Mouse (Mus musculus) kidney, postnatal 14 days (tissue): ENCODE data around the gene Gm9918.

ENCODE experiments used
- DNase-seq: peaks from one replicate; pipeline ENCODE4 v3.0.0; 2022; ENCODE audit warnings: mixed read lengths

The Gm9918 gene

GRCm38 (mm10) chr15:102245891-102246741 lies 24.2 kb upstream of the Gm9918 start:
- peak; percentile 86 for DNase-seq

- DNase-seq = peak; percentile 99
Observed at GRCm38 (mm10) chr15:102246866-102247251, 23.5 kb upstream of the Gm9918 start.

DNA sequence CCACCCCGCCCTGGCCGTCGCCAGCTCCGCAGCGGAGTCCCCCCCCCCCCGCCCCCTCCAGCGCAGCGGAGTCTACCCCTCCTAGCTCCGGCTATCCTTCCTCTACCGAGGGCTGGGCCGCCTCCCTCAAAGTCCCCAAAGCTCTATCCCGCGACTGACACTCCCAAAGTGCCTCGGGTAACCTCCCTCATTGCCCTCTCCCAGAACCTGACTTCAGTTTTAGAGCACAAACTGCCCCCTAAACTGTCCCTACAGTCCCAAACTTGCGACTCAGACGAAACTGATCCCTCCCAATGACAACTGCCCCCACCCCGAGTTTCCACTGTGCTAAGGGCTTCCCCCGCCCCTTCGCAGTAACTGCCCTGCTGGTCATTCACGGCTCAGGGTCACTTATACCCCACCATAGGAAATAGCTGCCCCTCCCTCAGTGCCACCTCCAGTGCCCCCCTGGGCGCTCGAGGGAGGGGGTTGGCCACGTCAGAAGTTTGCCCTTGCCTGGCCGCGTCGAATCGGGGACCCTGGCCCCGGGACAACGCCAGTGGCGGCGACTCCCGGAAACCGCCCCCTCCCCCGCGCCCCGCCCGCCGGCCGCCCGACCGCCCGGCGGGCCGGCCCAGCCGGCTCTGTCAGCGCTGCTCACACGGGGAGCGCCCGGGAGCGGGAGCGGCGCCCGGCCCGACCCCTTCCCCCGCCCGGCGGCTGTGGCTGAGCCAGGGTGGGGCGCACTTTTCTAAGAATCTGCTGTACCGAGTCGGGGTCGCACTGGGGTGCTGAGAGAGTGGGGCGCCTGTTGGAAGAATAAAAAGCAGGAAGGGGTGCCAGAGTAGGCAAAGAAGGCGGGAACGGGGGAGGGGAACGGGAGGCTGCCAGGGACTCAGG lies 22.9 kb upstream of the Gm9918 start:
- DNase-seq = peak; percentile 89

GRCm38 (mm10) chr15:102248131-102248811 lies 22.1 kb upstream of the Gm9918 start:
- DNase-seq = no peak

- peak; percentile 50 for DNase-seq
Observed at GRCm38 (mm10) chr15:102248812-102249191, 21.6 kb upstream of the Gm9918 start.

GRCm38 (mm10) chr15:102249251-102249691 lies 21.1 kb upstream of the Gm9918 start:
- peak; percentile 68 for DNase-seq

DNA sequence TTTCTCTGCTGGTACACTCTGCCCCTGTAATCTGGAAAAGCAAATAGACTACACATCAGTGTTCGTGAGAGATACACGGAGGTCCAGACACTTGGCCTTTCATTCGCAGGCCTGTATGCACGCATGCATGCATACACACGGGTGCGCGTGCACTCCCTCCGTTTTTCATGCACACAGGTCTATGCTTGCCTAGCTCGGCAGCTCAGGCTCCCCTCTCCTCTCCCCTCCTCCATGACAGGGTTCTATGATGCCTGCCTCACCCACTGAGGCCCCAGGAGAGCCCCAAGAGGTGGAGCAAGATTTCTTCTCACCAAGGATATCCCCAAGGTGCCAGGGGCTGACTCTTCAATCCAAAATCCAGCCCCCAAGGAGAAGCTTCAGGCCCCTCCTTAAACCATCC lies 20.4 kb upstream of the Gm9918 start:
- no peak for DNase-seq

DNA sequence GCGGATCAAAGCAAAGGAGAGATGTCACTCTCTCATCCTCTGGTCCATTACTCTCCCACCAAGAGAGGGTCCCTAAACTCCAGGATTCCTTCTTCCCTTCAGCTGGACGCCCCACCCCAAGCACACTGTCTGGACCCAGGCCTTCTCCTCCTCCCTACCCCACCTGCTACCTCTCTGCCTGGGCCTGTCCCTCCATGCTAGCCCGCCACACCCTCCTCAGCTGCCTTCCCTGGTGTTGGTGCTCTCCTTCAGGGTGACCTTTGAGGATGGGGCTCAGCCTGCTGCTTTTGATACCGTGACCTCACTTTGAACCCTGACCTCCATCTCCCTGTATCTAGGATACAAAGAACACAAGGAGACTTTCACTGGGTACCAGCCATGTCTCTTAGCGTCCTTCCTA lies 19.8 kb upstream of the Gm9918 start:
- DNase-seq = no peak

DNA sequence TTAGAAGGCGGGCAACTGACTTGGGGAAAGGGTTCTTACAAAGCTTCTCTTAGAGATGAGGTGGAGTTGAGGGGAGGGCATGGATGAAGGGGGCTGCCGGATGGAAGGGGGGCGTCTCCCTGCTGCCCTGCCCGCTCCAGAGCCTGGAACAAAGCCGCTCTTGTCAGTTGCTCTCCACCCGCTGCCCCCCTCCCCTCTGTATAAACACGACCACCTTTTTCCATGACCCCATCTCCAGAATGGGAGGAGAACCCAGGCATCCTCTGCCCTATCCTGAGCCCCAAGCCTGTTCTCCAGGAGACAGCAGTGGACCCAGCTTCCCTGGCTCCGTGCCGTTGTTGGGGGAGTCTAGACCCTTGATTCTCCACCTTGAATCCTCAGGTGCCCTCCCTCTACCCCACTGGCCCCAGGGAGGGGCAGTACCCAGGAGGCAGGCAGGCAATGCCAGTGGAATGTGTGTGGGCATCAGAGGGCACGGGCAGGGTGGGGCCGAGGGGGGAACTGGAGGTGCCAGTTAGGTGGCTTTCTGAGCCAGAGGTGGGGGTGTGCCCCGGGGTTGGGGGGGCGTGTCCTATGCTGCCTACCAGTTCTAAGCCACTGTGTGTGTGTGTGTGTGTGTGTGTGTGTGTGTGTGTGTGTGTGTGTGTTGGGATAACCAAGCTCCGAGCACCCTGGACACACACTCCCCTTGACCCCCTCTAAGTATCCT lies 14.7 kb upstream of the Gm9918 start:
- DNase-seq = peak; percentile 76

- DNase-seq = no peak
Observed at GRCm38 (mm10) chr15:102256431-102257201, 13.7 kb upstream of the Gm9918 start.

DNA sequence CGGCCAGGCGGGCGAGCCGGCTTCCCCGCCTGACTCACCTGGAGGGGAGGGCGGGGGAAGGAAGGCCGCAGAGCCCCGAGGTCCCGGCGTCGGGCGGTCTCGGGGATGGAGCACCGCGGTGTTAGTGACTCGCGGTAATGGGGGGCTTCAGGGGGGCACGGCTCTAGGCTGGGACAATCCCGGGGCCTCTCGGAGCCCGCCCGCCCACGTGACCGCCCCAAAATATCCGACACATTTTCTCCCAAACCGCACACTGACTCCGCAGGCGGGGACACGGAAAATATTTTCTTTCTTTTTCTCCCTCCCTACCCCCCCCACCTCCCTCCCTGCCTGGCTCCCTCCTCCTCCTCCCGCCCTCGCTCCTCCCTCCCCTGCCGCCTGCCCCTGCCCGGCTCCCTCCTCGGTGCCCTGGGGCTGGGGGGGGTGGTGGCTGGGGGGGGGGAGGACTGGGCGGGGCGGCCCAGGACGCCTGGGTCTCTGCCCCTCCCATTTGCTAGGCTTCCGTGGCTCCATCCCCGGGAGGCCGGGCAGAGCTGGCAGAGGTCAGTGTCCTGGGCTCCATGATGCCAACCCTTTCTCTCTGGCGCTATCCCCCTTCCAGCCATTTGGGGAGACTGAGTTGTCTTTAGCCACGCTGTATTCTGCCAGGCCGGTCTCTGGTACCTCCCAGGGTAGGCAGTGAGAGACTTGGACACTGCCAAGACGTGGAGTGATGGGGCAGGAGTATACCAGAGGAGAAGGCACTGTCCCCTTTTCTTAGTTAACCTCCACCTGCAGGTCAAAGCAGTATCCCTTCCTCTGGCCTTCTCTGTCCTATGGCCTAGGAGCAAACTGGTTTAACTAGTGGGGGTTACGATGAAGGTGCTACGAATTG lies 12.9 kb upstream of the Gm9918 start, which contains the start of gene Rarg:
Rarg (minus strand) TSS at position 316 of the 874 bp plus-strand sequence.
- DNase-seq = peak; percentile 69

GRCm38 (mm10) chr15:102258076-102258470 lies 12.3 kb upstream of the Gm9918 start:
- peak; percentile 64 for DNase-seq

DNA sequence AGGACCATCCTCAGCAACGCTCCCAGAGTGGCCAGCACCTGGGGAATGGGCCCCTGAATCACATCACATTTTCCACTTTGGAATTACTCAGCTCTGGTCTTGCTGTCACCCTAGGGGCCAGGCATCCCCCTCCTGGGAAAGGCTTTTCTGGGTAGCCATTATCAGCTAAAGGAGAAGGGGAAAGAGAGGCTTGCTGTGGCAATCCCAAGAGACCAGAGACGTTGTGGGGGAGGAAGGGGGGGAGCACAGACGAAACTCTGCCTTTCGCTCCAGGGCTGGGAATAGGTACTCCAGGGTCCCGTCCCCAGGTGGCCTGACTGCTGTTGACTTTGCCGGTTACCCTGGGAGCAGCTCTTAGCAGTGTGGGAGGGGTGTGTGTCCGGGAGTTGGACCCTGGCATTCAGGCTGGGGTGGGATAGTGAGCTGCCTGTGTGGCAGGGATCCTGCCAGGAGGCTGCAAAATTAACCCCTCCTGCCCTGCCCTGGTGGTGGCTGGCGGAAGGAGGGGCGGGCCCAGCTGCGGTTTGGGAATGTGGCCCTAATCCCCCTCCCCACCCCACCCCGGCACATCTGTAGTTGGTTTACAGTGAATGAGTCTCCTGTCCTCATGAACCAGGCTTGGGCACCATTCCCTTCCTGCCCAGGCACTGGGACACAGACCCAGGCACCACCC lies 11.6 kb upstream of the Gm9918 start:
- DNase-seq = no peak

DNA sequence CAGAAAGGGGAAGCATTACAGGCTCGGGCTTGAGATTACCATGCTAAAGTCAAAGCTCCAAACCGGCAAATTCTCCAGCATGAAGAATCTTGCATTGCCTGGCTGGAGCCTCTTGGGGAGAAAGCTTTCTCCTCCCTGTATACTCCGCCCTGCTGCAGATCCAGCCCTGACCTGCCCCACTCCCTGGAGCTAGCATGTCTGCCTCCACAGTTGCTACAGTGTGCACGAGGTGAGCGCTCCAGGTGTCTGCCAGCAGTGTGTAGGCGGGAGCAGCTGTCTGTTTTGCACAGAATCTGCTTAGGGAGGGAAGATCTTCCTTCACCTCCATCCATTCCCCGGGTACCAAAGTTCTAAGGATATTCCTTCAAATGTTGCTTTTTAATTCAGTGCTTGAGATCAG lies 7.8 kb upstream of the Gm9918 start:
- DNase-seq = no peak

GRCm38 (mm10) chr15:102263037-102263436 lies 7.3 kb upstream of the Gm9918 start:
- no peak for DNase-seq

GRCm38 (mm10) chr15:102265548-102265947 lies 4.8 kb upstream of the Gm9918 start:
- DNase-seq = no peak

DNA sequence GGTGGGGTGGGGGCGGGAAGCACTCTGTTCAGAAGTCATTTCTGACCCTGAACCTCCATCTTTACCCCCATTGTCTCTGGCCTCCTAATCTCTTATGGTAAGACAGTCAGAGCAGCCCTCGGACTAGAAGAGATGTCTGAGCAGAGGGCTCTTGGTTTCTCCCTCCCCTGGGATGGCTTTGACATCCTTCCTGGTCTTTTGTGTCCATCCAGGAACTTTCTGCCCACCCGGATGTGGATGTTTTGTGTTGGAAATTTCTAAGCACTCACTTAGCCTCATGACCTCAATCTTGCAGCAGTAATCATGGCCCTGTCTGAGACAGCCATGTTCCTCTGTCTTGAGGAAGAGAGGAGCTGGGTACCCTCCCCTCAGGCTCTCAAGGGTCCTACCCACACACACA lies 1.1 kb downstream of the Gm9918 start:
- no peak for DNase-seq

- no peak for DNase-seq
Observed at GRCm38 (mm10) chr15:102273982-102274716, 3.8 kb downstream of the Gm9918 start.

GRCm38 (mm10) chr15:102278726-102279091 lies 8.3 kb downstream of the Gm9918 start:
- no peak for DNase-seq
